Mouse (Mus musculus) liver, embryonic 15.5 days (tissue): ENCODE data around the gene Gm28557. TPM values are rescaled to one million over a fixed set of nuclear protein-coding genes. Genes with fewer than 3 reads are reported as not detected.
"Not testable (repeated sequence)": the region's sequence is repeated elsewhere in the genome, so short reads cannot be mapped to it uniquely, and the experiment has no call there.

Source experiments
- ATAC-seq: fragments of 200-750 bp; cut with Nextera tagmentation; 2 replicates; pipeline ENCODE4 v1.8.0; 2017; ENCODE audit warnings: moderate number of reproducible peaks, mild to moderate bottlenecking, moderate library complexity; ENCODE audit not compliant: insufficient read depth
- H3K27ac ChIP-seq: fragments of 300-500 bp; sonication (generic); replicated peaks from 2 replicates; pipeline ENCODE4 v1.5.1; 2015; ENCODE audit warnings: mild to moderate bottlenecking, inconsistent platforms
- H3K27me3 ChIP-seq: fragments of 300-500 bp; sonication (generic); 2 replicates; pipeline ENCODE4 v1.6.1; 2015; ENCODE audit warnings: mild to moderate bottlenecking, inconsistent platforms
- H3K36me3 ChIP-seq: fragments of 300-500 bp; sonication (generic); replicated peaks from 2 replicates; pipeline ENCODE4 v1.6.1; 2015; ENCODE audit warnings: moderate library complexity, mild to moderate bottlenecking, inconsistent platforms
- H3K4me1 ChIP-seq: fragments of 300-500 bp; sonication (generic); replicated peaks from 2 replicates; pipeline ENCODE4 v1.6.1; 2015; ENCODE audit warnings: inconsistent platforms
- H3K4me2 ChIP-seq: fragments of 300-500 bp; sonication (generic); 2 replicates; pipeline ENCODE4 v1.6.1; 2015; ENCODE audit warnings: moderate library complexity, mild to moderate bottlenecking, inconsistent platforms
- H3K4me3 ChIP-seq: fragments of 300-500 bp; sonication (generic); replicated peaks from 2 replicates; pipeline ENCODE4 v1.5.1; 2015; ENCODE audit warnings: mild to moderate bottlenecking, inconsistent platforms
- H3K9ac ChIP-seq: fragments of 300-500 bp; sonication (generic); 2 replicates; pipeline ENCODE4 v1.6.1; 2015; ENCODE audit warnings: moderate library complexity, mild to moderate bottlenecking, inconsistent platforms
- H3K9me3 ChIP-seq: fragments of 300-500 bp; sonication (generic); replicated peaks from 2 replicates; pipeline ENCODE4 v1.6.1; 2016; ENCODE audit warnings: inconsistent platforms
- WGBS: fragments of 180-500 bp; shearing (Covaris S2); methylation state at CpG from one replicate; pipeline ENCODE4 v1.1.7; 2015; ENCODE audit warnings: mixed read lengths; ENCODE audit not compliant: insufficient replicate concordance; 5-methylcytosine and 5-hydroxymethylcytosine counted together
- polyA plus RNA-seq: library from polyadenylated mRNA; unstranded; fragments of >200 nt; fragmentation: Nextera tagmentation; extraction: Ambion mirVana; gene quantifications from 2 replicates; pipeline ENCODE4 v1.2.1, GENCODE M21; 2015

Gm28557 gene
- polyA plus RNA-seq, result 1.2 and 1.6 TPM in 2 replicates

- peak; percentile 96 for ATAC-seq
- WGBS, result under 1% methylated on average over 17 of the region's 17 CpGs
- peak within 1 kb of the TSS; percentile 71 for H3K4me3 ChIP-seq
Measured at GRCm38 (mm10) chr13:67108194-67108820, at the start of gene Gm28557. TSS of gene Gm28557 (minus strand) at chr13:67108604.

DNA sequence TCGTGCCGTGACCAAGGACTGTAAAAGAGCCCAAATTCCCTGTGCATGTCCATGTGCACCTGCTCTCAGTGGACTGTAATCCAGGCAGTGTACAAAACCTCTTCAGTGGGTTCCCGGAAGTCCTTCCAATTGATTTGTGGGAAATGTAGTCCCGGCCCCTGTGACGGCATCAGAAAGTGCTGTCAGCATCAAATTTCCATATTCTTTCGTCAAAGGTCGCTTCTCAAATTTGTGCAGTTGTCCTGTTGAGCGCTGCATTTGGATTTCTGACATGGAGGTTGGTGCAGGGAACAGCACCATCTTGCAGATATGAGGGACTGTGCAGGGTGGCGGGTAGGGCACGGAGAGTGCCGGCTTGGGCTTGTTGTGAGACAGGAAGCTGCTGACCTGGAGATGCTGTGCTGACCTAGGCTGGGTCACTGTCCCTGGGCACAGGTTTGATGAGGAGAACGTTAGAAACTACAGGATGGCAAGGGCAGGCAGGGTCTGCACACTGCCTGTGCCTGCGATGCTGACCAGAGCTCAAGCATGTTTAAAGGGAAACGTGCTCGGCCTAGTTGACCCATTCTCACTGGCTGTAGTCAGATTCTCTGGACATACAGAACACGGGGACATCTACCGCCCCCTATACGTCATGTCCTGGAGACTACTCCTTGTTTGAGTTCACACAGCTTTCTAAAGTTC is 19.8 kb upstream of the Gm28557 start:
- 2% methylated on average over 18 of the region's 18 CpGs for WGBS
- Histone ChIP-seq H3K4me1 (0 out of 2 replicates have a peak, but pooled peaks cover 3% of the 10 kb centered on the region), H3K9ac (peak overlapping the region; percentile 40), H3K4me3 (peak overlapping the region; percentile 60), H3K4me2 (peak overlapping the region; percentile 64), H3K9me3 (no peaks in the 10 kb centered on the region), H3K36me3 (no peaks in the 10 kb centered on the region), H3K27ac (0 out of 2 replicates have a peak overlapping the region, but pooled peaks have one; percentile 3), H3K27me3 (no peaks in the 10 kb centered on the region)
- ATAC-seq, result peak; percentile 86

More at GRCm38 (mm10) chr13:67108194-67108820, at the start of gene Gm28557:
- peak within 1 kb of the TSS; percentile 88 for H3K27ac ChIP-seq
- peaks cover 11% of the 10 kb centered on the region for H3K36me3 ChIP-seq
- H3K4me1 ChIP-seq, result peaks cover 17% of the 10 kb centered on the region
- peak within 1 kb of the TSS; percentile 74 for H3K4me2 ChIP-seq
- no peaks in the 10 kb centered on the region for H3K27me3 ChIP-seq
- H3K9ac ChIP-seq, result peak within 1 kb of the TSS; percentile 73
- H3K9me3 ChIP-seq, result no peaks in the 10 kb centered on the region

- not testable (repeated sequence) for H3K9ac ChIP-seq, H3K27me3 ChIP-seq, H3K4me1 ChIP-seq, H3K4me3 ChIP-seq, H3K27ac ChIP-seq, ATAC-seq, H3K9me3 ChIP-seq, H3K36me3 ChIP-seq
- peak overlapping the region; percentile 64; the same call in 1 of the 2 replicates for H3K4me2 ChIP-seq
- WGBS, result 67% methylated on average over 10 of the region's 10 CpGs
Measured at GRCm38 (mm10) chr13:67127507-67127906, 19.1 kb upstream of the Gm28557 start.

- WGBS, result 73% methylated on average over 1 of the region's 1 CpGs
- H3K9me3 ChIP-seq, result no peaks in the 10 kb centered on the region
- no peak overlapping the region for H3K9ac ChIP-seq
Measured at GRCm38 (mm10) chr13:67124460-67124859, 16.1 kb upstream of the Gm28557 start.

DNA sequence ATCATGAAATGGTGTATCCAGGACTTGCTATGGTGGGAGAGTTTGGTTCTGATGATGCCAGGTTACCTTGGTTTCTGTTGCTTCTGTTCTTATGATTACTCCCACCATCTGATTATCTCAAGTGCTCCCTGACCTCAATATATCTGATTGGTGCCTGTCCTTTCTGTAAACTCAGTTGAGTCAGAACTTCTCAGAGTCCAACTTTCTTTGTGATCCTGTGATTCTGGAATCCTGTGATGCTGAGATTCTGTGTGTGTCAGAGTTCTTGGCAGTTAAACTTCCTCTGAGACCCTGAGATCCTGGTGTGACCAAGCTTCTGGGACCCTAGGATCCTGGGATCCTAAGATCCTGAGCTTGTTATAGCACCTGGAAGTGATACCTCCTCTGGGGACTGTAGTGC is 13.0 kb upstream of the Gm28557 start, which contains the start of gene Zfp759:
Zfp759 (plus strand) TSS at position 301 of the 400 bp plus-strand sequence.
- not testable (repeated sequence) for H3K36me3 ChIP-seq, H3K4me2 ChIP-seq, H3K27me3 ChIP-seq, H3K27ac ChIP-seq, H3K4me1 ChIP-seq, H3K9me3 ChIP-seq, H3K9ac ChIP-seq, ATAC-seq, H3K4me3 ChIP-seq

More at GRCm38 (mm10) chr13:67124460-67124859, 16.1 kb upstream of the Gm28557 start:
- Histone ChIP-seq H3K4me2 (no peak overlapping the region), H3K4me3 (no peak overlapping the region), H3K27ac (no peak overlapping the region), H3K4me1 (0 out of 2 replicates have a peak, but pooled peaks cover 3% of the 10 kb centered on the region), H3K36me3 (no peaks in the 10 kb centered on the region), H3K27me3 (no peaks in the 10 kb centered on the region)
- ATAC-seq, result no peak

DNA sequence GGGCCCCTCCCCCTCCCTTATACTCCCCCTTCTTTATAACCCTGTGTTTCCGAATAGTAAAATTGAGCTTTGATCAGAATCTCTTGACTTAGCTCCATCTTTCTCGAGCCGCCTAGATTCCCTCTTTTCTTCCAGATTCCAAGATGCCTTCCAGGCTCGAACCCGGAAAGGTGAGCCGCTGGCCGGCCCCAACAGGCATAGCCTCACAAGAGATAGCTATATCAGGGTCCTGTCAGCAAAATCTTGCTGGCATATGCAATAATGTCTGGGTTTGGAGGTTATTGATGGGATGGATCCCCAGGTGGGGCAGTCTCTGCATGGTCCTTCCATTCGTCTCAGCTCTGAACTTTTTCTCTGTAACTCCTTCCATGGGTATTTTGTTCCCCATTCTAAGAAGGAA is 7.8 kb upstream of the Gm28557 start, which contains the start of gene Rslcan18:
Rslcan18 (minus strand) TSS at position 101 of the 400 bp plus-strand sequence.
- not testable (repeated sequence) for H3K36me3 ChIP-seq, ATAC-seq, H3K27me3 ChIP-seq, H3K4me2 ChIP-seq, H3K9me3 ChIP-seq, H3K4me1 ChIP-seq, H3K27ac ChIP-seq, H3K4me3 ChIP-seq, H3K9ac ChIP-seq
- 78% methylated on average over 8 of the region's 8 CpGs for WGBS

DNA sequence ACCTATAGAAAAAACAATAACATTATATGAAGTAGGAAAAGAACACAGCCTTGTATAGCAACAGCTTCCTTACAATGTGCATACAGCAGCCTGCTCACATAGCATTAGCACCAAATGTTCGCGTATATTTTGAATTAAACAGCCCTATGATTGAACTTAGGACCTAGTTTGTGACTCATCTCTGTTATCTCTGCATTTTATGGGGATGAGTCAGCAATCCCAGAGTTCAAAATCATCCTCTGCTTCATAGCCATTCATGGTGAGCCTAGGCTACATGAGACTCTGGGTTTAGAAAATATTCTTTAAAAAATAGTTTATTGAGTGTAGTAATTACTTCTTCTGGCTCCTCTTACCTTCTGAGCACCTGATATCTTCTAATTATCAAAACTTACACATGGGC is 4.9 kb upstream of the Gm28557 start:
- H3K36me3 ChIP-seq, result no peaks in the 10 kb centered on the region
- no peak overlapping the region for H3K4me2 ChIP-seq
- ATAC-seq, result no peak
- no peaks in the 10 kb centered on the region for H3K9me3 ChIP-seq
- 79% methylated on average over 2 of the region's 2 CpGs for WGBS
- peaks cover 4% of the 10 kb centered on the region; the same call in 1 of the 2 replicates for H3K4me1 ChIP-seq
- H3K9ac ChIP-seq, result no peak overlapping the region
- no peaks in the 10 kb centered on the region for H3K27me3 ChIP-seq
- H3K4me3 ChIP-seq, result no peak overlapping the region
- no peak overlapping the region for H3K27ac ChIP-seq

- no peak overlapping the region for H3K4me2 ChIP-seq
- peaks cover 11% of the 10 kb centered on the region for H3K4me1 ChIP-seq
- H3K27me3 ChIP-seq, result no peaks in the 10 kb centered on the region
- H3K9me3 ChIP-seq, result no peaks in the 10 kb centered on the region
- no peak overlapping the region for H3K9ac ChIP-seq
- WGBS, result 69% methylated on average over 12 of the region's 12 CpGs
- no peak overlapping the region for H3K27ac ChIP-seq
- no peaks in the 10 kb centered on the region for H3K36me3 ChIP-seq
- ATAC-seq, result no peak
- H3K4me3 ChIP-seq, result no peak overlapping the region
Measured at GRCm38 (mm10) chr13:67112096-67112495, 3.7 kb upstream of the Gm28557 start.

DNA sequence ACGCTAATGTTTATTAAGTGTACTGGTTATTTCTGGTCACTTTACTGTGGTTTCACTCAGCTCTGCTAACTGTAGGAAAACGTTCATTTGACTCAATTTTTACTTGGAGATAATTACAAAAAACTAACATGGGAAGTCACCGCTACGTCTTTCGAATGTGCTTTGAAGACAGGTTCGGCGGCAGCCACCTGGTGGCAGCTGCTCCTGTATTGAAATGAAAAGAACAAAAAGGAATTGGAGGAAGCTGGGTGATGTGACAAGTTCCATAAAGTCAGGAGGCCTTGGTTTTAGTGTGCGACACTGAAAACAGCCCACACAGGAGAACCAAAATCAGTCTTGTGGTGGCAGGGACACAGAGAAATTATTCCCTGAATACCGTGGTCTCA is 410 bp upstream of the Gm28557 start:
- WGBS, result 5% methylated on average over 9 of the region's 9 CpGs
- 0 out of 2 replicates have a peak overlapping the region, but pooled peaks have one; percentile 20 for H3K27ac ChIP-seq
- 0 out of 2 replicates have a peak overlapping the region, but pooled peaks have one; percentile 18 for H3K9ac ChIP-seq
- H3K27me3 ChIP-seq, result no peaks in the 10 kb centered on the region
- no peaks in the 10 kb centered on the region for H3K9me3 ChIP-seq
- peaks cover 11% of the 10 kb centered on the region for H3K36me3 ChIP-seq
- H3K4me3 ChIP-seq, result peak overlapping the region; percentile 71
- peak; percentile 41 for ATAC-seq
- H3K4me2 ChIP-seq, result peak overlapping the region; percentile 74
- H3K4me1 ChIP-seq, result peaks cover 17% of the 10 kb centered on the region

- Histone ChIP-seq H3K36me3 (peaks cover 11% of the 10 kb centered on the region), H3K9ac (peak overlapping the region; percentile 73)
- WGBS, result 47% methylated on average over 9 of the region's 9 CpGs
Measured at GRCm38 (mm10) chr13:67107681-67108080, 723 bp downstream of the Gm28557 start.

GRCm38 (mm10) chr13:67097876-67098275 is 10.5 kb downstream of the Gm28557 start, which contains the start of gene Zfp708:
TSS of gene Zfp708 (minus strand) at chr13:67097976.
- Histone ChIP-seq H3K36me3 (peaks cover 17% of the 10 kb centered on the region), H3K9ac (no peak within 1 kb of the TSS), H3K9me3 (no peaks in the 10 kb centered on the region), H3K27ac (no peak within 1 kb of the TSS), H3K27me3 (no peaks in the 10 kb centered on the region), H3K4me2 (no peak within 1 kb of the TSS), H3K4me1 (no peaks in the 10 kb centered on the region), H3K4me3 (no peak within 1 kb of the TSS)
- no peak for ATAC-seq
- WGBS, result 77% methylated on average over 10 of the region's 10 CpGs

More at GRCm38 (mm10) chr13:67107681-67108080, 723 bp downstream of the Gm28557 start:
- Histone ChIP-seq H3K4me3 (peak overlapping the region; percentile 71), H3K27me3 (no peaks in the 10 kb centered on the region), H3K4me1 (peaks cover 17% of the 10 kb centered on the region), H3K27ac (peak overlapping the region; percentile 88), H3K9me3 (no peaks in the 10 kb centered on the region), H3K4me2 (peak overlapping the region; percentile 74)
- peak; percentile 3; the same call in 1 of the 2 replicates for ATAC-seq
